Mouse (Mus musculus) megakaryocyte, embryonic 14.5 days (primary cell): ENCODE data around the gene Hist1h2bg. TPM values are rescaled to one million over a fixed set of nuclear protein-coding genes. Genes with fewer than 3 reads are reported as not detected.
"Not testable (repeated sequence)": the region's sequence is repeated elsewhere in the genome, so short reads cannot be mapped to it uniquely, and the experiment has no call there.

Experiments
- H3K27me3 ChIP-seq: replicated peaks from 2 replicates; pipeline ENCODE3; 2012; ENCODE audit warnings: inconsistent platforms
- H3K36me3 ChIP-seq: replicated peaks from 2 replicates; pipeline ENCODE3; 2012; ENCODE audit warnings: low read length, inconsistent platforms, mixed read lengths
- H3K4me1 ChIP-seq: 2 replicates; pipeline ENCODE4 v1.6.1; 2012; ENCODE audit warnings: inconsistent platforms
- H3K4me3 ChIP-seq: replicated peaks from 2 replicates; pipeline ENCODE3; 2012; ENCODE audit warnings: moderate library complexity, mild to moderate bottlenecking, inconsistent platforms
- H3K9me3 ChIP-seq: 2 replicates; pipeline ENCODE4 v1.6.1; 2012; ENCODE audit warnings: inconsistent platforms
- FLI1 ChIP-seq: IDR thresholded peaks from 2 replicates; pipeline ENCODE4 v1.6.1; 2012; ENCODE audit warnings: low read length, inconsistent platforms, mixed read lengths
- GATA1 ChIP-seq: IDR thresholded peaks from 3 replicates; pipeline ENCODE4 v1.6.1; 2012; ENCODE audit warnings: mixed read lengths, low read length, inconsistent platforms, borderline replicate concordance
- polyA plus RNA-seq: library from polyadenylated mRNA; stranded (reverse); fragments of >175 nt; gene quantifications from 2 replicates; pipeline ENCODE4 v1.2.3, GENCODE M21; 2012; ENCODE audit warnings: low replicate concordance; ENCODE audit not compliant: insufficient read depth

The Hist1h2bg gene
- polyA plus RNA-seq, 1 experiment = 16.8 TPM

GRCm38 (mm10) chr13:23562699-23563462 lies 8.3 kb upstream of the Hist1h2bg start:
- H3K4me1 ChIP-seq = peaks cover 27% of the 10 kb centered on the region; the same call in 1 of the 2 replicates
- TF ChIP-seq GATA1 (no peak), FLI1 (no peak)
- peak overlapping the region; percentile 91 for H3K4me3 ChIP-seq

GRCm38 (mm10) chr13:23564482-23564881 lies 6.7 kb upstream of the Hist1h2bg start:
- H3K9me3 ChIP-seq = no peaks in the 10 kb centered on the region
- no peak overlapping the region for H3K4me3 ChIP-seq
- TF ChIP-seq FLI1 = no peak
- no peak for TF ChIP-seq GATA1
- H3K27me3 ChIP-seq = no peaks in the 10 kb centered on the region
- H3K4me1 ChIP-seq = peaks cover 29% of the 10 kb centered on the region; the same call in 1 of the 2 replicates
- no peaks in the 10 kb centered on the region for H3K36me3 ChIP-seq

More at GRCm38 (mm10) chr13:23562699-23563462, 8.3 kb upstream of the Hist1h2bg start:
- Histone ChIP-seq H3K27me3 (no peaks in the 10 kb centered on the region), H3K36me3 (no peaks in the 10 kb centered on the region), H3K9me3 (no peaks in the 10 kb centered on the region)

- H3K36me3 ChIP-seq, H3K9me3 ChIP-seq, H3K27me3 ChIP-seq: not testable (repeated sequence)
- peaks cover 24% of the 10 kb centered on the region; the same call in 1 of the 2 replicates for H3K4me1 ChIP-seq
- H3K4me3 ChIP-seq = peak overlapping the region; percentile 81
Observed at GRCm38 (mm10) chr13:23570261-23571021, 755 bp upstream of the Hist1h2bg start.

DNA sequence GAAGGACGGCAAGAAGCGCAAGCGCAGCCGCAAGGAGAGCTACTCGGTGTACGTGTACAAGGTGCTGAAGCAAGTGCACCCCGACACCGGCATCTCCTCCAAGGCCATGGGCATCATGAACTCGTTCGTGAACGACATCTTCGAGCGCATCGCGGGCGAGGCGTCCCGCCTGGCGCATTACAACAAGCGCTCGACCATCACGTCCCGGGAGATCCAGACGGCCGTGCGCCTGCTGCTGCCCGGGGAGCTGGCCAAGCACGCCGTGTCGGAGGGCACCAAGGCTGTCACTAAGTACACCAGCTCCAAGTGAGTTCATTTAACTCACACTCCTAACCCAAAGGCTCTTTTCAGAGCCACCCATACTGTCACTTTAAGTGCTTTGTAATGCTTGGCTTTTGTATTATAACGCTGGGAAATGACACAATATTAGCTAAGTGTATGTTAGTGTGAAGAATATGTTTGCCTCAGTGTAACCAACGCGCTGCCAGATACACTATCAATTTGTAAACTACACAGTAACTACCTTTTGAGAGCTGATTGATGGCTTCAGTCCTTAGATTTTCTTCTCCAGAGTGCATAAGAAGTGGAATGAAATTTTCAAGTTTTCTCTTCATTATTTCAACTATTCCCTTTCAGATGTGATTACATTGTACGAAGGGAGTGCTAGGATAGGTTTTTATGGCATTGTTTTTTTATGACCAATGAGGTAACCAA lies 465 bp downstream of the Hist1h2bg start:
- H3K27me3 ChIP-seq, H3K36me3 ChIP-seq, H3K9me3 ChIP-seq: not testable (repeated sequence)
- Histone ChIP-seq H3K4me1 (peaks cover 33% of the 10 kb centered on the region), H3K4me3 (peak overlapping the region; percentile 90)

GRCm38 (mm10) chr13:23572218-23573033 lies 1.2 kb downstream of the Hist1h2bg start:
- H3K4me3 ChIP-seq = peak overlapping the region; percentile 90
- H3K27me3 ChIP-seq = no peaks in the 10 kb centered on the region
- H3K9me3 ChIP-seq = no peaks in the 10 kb centered on the region
- TF ChIP-seq GATA1 = no peak
- no peak for TF ChIP-seq FLI1
- H3K4me1 ChIP-seq = peaks cover 39% of the 10 kb centered on the region
- no peaks in the 10 kb centered on the region for H3K36me3 ChIP-seq

GRCm38 (mm10) chr13:23573034-23573897 lies 2.1 kb downstream of the Hist1h2bg start:
- Histone ChIP-seq H3K4me3 (peak overlapping the region; percentile 90), H3K4me1 (peaks cover 38% of the 10 kb centered on the region)
- not testable (repeated sequence) for H3K9me3 ChIP-seq, H3K27me3 ChIP-seq, H3K36me3 ChIP-seq

DNA sequence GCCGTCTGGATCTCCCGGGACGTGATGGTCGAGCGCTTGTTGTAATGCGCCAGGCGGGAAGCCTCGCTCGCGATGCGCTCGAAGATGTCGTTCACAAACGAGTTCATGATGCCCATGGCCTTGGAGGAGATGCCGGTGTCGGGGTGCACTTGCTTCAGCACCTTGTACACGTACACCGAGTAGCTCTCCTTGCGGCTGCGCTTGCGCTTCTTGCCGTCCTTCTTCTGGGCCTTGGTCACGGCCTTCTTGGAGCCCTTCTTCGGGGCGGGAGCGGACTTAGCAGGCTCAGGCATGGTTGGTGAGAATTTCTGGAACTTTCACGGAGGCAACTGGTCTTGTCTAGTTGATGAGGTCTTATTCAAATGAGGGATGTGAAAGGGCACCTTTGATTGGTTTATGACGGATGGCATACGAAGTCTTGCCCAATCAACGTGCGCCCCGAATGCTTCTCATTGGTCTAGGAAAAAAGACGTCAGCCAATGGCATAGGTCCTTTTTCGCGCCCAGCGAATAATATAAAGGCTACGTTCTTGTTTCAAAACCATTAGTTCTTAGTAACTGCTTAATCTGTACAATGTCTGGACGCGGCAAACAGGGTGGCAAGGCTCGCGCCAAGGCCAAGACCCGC lies 2.8 kb downstream of the Hist1h2bg start, which contains the start of the genes Hist1h2bf and Hist1h2ad:
Gene Hist1h2bf (minus strand): TSS at position 299 of the 627 bp plus-strand sequence.
Gene Hist1h2ad (plus strand): TSS at position 484 of the 627 bp plus-strand sequence.
- H3K36me3 ChIP-seq, H3K27me3 ChIP-seq, H3K9me3 ChIP-seq: not testable (repeated sequence)
- Histone ChIP-seq H3K4me3 (peak within 1 kb of the TSS; percentile 90), H3K4me1 (peaks cover 38% of the 10 kb centered on the region)

DNA sequence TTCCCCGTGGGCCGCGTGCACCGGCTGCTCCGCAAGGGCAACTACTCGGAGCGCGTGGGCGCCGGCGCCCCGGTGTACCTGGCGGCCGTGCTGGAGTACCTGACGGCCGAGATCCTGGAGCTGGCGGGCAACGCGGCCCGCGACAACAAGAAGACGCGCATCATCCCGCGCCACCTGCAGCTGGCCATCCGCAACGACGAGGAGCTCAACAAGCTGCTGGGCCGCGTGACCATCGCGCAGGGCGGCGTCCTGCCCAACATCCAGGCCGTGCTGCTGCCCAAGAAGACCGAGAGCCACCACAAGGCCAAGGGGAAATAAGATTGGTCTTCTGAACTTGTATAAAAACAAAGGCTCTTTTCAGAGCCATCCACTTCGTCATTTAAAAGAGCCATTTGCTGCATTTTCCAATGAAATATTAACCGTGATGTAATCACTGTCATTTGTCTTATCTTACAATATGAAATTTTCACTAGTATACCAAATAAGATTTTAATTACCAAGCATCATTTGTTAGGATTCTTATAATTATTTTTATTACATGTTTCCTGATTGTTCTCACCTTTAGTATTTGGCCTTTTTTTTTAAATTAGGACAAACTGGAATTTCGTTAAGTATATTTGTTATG lies 3.5 kb downstream of the Hist1h2bg start:
- H3K4me1 ChIP-seq = peaks cover 35% of the 10 kb centered on the region

More for the DNA sequence above, 3.5 kb downstream of the Hist1h2bg start:
- not testable (repeated sequence) for H3K36me3 ChIP-seq, H3K9me3 ChIP-seq, H3K27me3 ChIP-seq
- H3K4me3 ChIP-seq = peak overlapping the region; percentile 81
